Mouse (Mus musculus): ENCODE measurements at regions not wholly inside any gene's neighbourhood (a gene's known extent, or its start where the extent isn't known, plus 50 kb on each side); places are given as distances from the start of the nearest gene placed in this dataset.
A peak's percentile ranks its signal among the peaks of the same experiment; 100 is the strongest.

DNA sequence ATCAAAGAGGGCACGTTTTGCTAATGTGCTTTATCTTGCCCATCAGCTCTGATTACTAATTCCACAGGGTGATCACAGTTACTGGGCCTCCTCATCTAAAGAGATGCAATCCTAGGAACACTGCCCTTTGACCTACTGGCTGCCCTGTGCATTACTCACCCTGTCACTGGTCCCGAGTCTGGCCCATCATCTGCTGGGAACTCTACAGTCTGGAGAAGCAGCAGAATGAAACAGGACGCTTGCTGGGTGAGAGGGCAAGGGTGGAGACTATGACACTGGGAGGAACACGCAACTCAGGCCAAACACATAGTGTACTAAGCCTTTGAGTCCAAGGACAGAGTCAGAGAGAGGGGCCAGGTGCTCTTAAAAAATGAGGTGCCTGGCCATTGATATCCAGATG is 263.8 kb downstream of the Ets1 start:
- TF ChIP-seq CTCF (IDR thresholded peaks at IDR 0.05; ENCODE audit: low read depth) (no peak), EP300 (optimal IDR thresholded peaks at IDR 0.05) (no peak)
- Histone ChIP-seq H3K27me3 (ENCODE audit: control insufficient read depth, insufficient read depth, low read length) (no peaks in the 10 kb centered on the region), H3K9ac (ENCODE audit: low read length) (no peak overlapping the region), H3K36me3 (ENCODE audit: control insufficient read depth, insufficient read depth, low read length) (no peaks in the 10 kb centered on the region), H3K4me3 (ENCODE audit: low read depth, low read length) (no peak overlapping the region), H3K4me1 (replicated peaks; ENCODE audit: control insufficient read depth, insufficient read depth) (no peaks in the 10 kb centered on the region), H3K9me3 (ENCODE audit: control insufficient read depth, low read length) (no peaks in the 10 kb centered on the region), H3K4me2 (replicated peaks; ENCODE audit: low read depth) (no peak overlapping the region), H3K27ac (replicated peaks) (no peak overlapping the region)
- WGBS, result 39% methylated on average over 4 of the region's 4 CpGs
- ATAC-seq (ENCODE audit: low FRiP score, low TSS enrichment) (no peak), DNase-seq (ENCODE audit: low spot score) (no peak)

GRCm38 (mm10) chr9:32901287-32901686 is 265.3 kb downstream of the Ets1 start:
- H3K27ac ChIP-seq (replicated peaks), result no peak overlapping the region
- no peaks in the 10 kb centered on the region for H3K36me3 ChIP-seq (ENCODE audit: control insufficient read depth, insufficient read depth, low read length)
- no peaks in the 10 kb centered on the region for H3K9me3 ChIP-seq (ENCODE audit: control insufficient read depth, low read length)
- H3K4me2 ChIP-seq (replicated peaks; ENCODE audit: low read depth), result no peak overlapping the region
- peak; percentile 53; the same call in 1 of the 2 replicates for ATAC-seq (ENCODE audit: low FRiP score, low TSS enrichment)
- no peak overlapping the region for H3K9ac ChIP-seq (ENCODE audit: low read length)
- no peak for DNase-seq (ENCODE audit: low spot score)
- no peaks in the 10 kb centered on the region for H3K4me1 ChIP-seq (replicated peaks; ENCODE audit: control insufficient read depth, insufficient read depth)
- no peaks in the 10 kb centered on the region for H3K27me3 ChIP-seq (ENCODE audit: control insufficient read depth, insufficient read depth, low read length)
- TF ChIP-seq CTCF (IDR thresholded peaks at IDR 0.05; ENCODE audit: low read depth) (no peak), EP300 (optimal IDR thresholded peaks at IDR 0.05) (no peak)
- H3K4me3 ChIP-seq (ENCODE audit: low read depth, low read length), result no peak overlapping the region
- WGBS, result 45% methylated on average over 4 of the region's 4 CpGs

- Histone ChIP-seq H3K4me3 (ENCODE audit: low read depth, low read length) (no peak overlapping the region), H3K4me2 (replicated peaks; ENCODE audit: low read depth) (no peak overlapping the region), H3K27ac (replicated peaks) (no peak overlapping the region), H3K9me3 (ENCODE audit: control insufficient read depth, low read length) (no peaks in the 10 kb centered on the region), H3K4me1 (replicated peaks; ENCODE audit: control insufficient read depth, insufficient read depth) (no peaks in the 10 kb centered on the region), H3K27me3 (ENCODE audit: control insufficient read depth, insufficient read depth, low read length) (no peaks in the 10 kb centered on the region), H3K9ac (ENCODE audit: low read length) (no peak overlapping the region), H3K36me3 (ENCODE audit: control insufficient read depth, insufficient read depth, low read length) (no peaks in the 10 kb centered on the region)
- TF ChIP-seq EP300 (optimal IDR thresholded peaks at IDR 0.05), result no peak
- TF ChIP-seq CTCF (IDR thresholded peaks at IDR 0.05; ENCODE audit: low read depth), result no peak
- ATAC-seq (ENCODE audit: low FRiP score, low TSS enrichment), result no peak
- DNase-seq (ENCODE audit: low spot score), result no peak
- 71% methylated on average over 8 of the region's 8 CpGs for WGBS
These were observed 270.3 kb downstream of the Ets1 start for GRCm38 (mm10) chr9:32906233-32906872.

DNA sequence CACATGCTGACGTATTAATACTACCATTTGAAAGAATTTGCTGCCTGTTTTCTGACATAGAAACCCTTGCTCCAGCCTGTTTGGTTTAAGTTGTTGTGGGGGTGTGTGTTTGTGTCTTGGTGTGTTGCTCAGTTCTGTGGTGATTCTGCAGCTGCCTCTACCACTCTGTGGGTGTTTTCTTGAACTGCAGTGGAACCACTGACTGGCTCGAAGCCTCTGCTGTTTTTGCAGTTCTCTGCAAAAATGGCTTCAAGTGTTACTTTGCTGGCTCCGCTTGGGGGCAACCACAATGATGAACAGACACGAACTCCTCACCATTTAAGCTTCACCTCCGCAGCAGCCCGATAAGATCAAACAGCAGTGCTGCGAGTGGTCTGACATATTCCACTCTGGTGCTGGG is 274.6 kb downstream of the Ets1 start:
- H3K27me3 ChIP-seq (ENCODE audit: control insufficient read depth, insufficient read depth, low read length), result no peaks in the 10 kb centered on the region
- no peaks in the 10 kb centered on the region for H3K9me3 ChIP-seq (ENCODE audit: control insufficient read depth, low read length)
- H3K4me3 ChIP-seq (ENCODE audit: low read depth, low read length), result no peak overlapping the region
- 88% methylated on average over 7 of the region's 7 CpGs for WGBS
- no peaks in the 10 kb centered on the region for H3K4me1 ChIP-seq (replicated peaks; ENCODE audit: control insufficient read depth, insufficient read depth)
- no peaks in the 10 kb centered on the region for H3K36me3 ChIP-seq (ENCODE audit: control insufficient read depth, insufficient read depth, low read length)
- no peak overlapping the region for H3K4me2 ChIP-seq (replicated peaks; ENCODE audit: low read depth)
- no peak for DNase-seq (ENCODE audit: low spot score)
- no peak overlapping the region for H3K9ac ChIP-seq (ENCODE audit: low read length)
- no peak overlapping the region for H3K27ac ChIP-seq (replicated peaks)
- TF ChIP-seq EP300 (optimal IDR thresholded peaks at IDR 0.05) (no peak), CTCF (IDR thresholded peaks at IDR 0.05; ENCODE audit: low read depth) (no peak)
- no peak for ATAC-seq (ENCODE audit: low FRiP score, low TSS enrichment)

DNA sequence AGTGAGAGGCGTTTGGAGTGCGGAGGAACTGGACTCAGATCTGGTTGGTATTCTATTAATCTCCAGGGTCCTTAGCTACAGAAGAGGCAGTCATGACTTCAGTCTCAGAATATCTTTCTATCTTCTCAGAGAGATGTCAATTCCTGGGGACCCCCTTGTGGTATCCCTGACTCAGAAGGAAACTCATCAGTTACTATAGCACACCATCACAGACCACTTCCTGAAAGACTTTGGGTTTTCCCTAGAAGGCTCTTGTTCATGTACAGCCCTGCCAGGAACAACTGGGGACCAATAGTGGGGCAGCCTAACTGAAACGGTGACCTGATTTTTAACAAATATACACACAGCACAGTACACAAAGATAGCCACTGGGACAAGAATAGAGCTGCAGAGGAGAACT is 279.6 kb downstream of the Ets1 start:
- TF ChIP-seq EP300 (optimal IDR thresholded peaks at IDR 0.05) (no peak), CTCF (IDR thresholded peaks at IDR 0.05; ENCODE audit: low read depth) (no peak)
- Histone ChIP-seq H3K9me3 (ENCODE audit: control insufficient read depth, low read length) (no peaks in the 10 kb centered on the region), H3K36me3 (ENCODE audit: control insufficient read depth, insufficient read depth, low read length) (no peaks in the 10 kb centered on the region), H3K9ac (ENCODE audit: low read length) (no peak overlapping the region), H3K27me3 (ENCODE audit: control insufficient read depth, insufficient read depth, low read length) (no peaks in the 10 kb centered on the region), H3K4me2 (replicated peaks; ENCODE audit: low read depth) (no peak overlapping the region), H3K4me1 (replicated peaks; ENCODE audit: control insufficient read depth, insufficient read depth) (no peaks in the 10 kb centered on the region), H3K4me3 (ENCODE audit: low read depth, low read length) (no peak overlapping the region), H3K27ac (replicated peaks) (no peak overlapping the region)
- 81% methylated on average over 3 of the region's 3 CpGs for whole genome bisulfite sequencing
- DNase-seq (ENCODE audit: low spot score) (no peak), ATAC-seq (ENCODE audit: low FRiP score, low TSS enrichment) (no peak)

GRCm38 (mm10) chr9:32916731-32917130 is 280.7 kb downstream of the Ets1 start:
- Histone ChIP-seq H3K4me1 (replicated peaks; ENCODE audit: control insufficient read depth, insufficient read depth) (no peaks in the 10 kb centered on the region), H3K4me3 (ENCODE audit: low read depth, low read length) (no peak overlapping the region), H3K27me3 (ENCODE audit: control insufficient read depth, insufficient read depth, low read length) (no peaks in the 10 kb centered on the region), H3K27ac (replicated peaks) (no peak overlapping the region), H3K4me2 (replicated peaks; ENCODE audit: low read depth) (no peak overlapping the region), H3K9ac (ENCODE audit: low read length) (no peak overlapping the region), H3K36me3 (ENCODE audit: control insufficient read depth, insufficient read depth, low read length) (no peaks in the 10 kb centered on the region), H3K9me3 (ENCODE audit: control insufficient read depth, low read length) (no peaks in the 10 kb centered on the region)
- TF ChIP-seq EP300 (optimal IDR thresholded peaks at IDR 0.05) (no peak), CTCF (IDR thresholded peaks at IDR 0.05; ENCODE audit: low read depth) (no peak)
- DNase-seq (ENCODE audit: low spot score), result no peak
- ATAC-seq (ENCODE audit: low FRiP score, low TSS enrichment), result no peak
- WGBS, result 82% methylated on average over 3 of the region's 3 CpGs

All from stomach, postnatal 0 days (tissue).